Mouse (Mus musculus): ENCODE data around the gene Ccr10. TPM values are rescaled to one million over a fixed set of nuclear protein-coding genes. Genes with fewer than 3 reads are reported as not detected.

Ccr10 gene
- total RNA-seq, 2 experiments from 2014 or later, result not detected

- intact Hi-C loops (cut with DNase I), result no loop called here
- DNase-seq, result peak; percentile 78
These were observed 1.4 kb downstream of the Ccr10 start for GRCm38 (mm10) chr11:101173631-101174388.

DNA sequence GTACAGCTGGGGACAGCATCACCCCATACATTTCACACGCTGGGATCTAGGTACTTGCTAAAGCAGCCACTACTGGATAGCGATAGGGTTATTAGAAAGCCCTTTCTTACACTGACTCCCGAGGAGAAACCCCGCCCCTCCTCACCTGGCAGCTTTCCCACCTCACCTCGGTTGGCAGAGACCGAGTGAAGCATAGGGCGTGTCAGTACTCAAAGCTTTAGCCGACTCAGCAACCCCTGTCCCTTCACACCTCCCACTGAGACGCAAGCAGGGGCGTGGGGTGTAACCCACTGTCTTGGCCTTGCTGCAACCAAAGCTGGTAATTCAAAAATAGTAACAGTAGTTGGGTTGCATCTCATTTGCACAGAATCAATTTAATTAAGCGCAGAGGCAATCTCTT is 2.1 kb downstream of the Ccr10 start:
- intact Hi-C loops (cut with DNase I), result no loop called here
- no peak for DNase-seq

- intact Hi-C loops (cut with DNase I), result no loop called here
These were observed 2.8 kb downstream of the Ccr10 start for GRCm38 (mm10) chr11:101172434-101172815.

GRCm38 (mm10) chr11:101171721-101172433 is 3.4 kb downstream of the Ccr10 start:
- intact Hi-C loops (cut with DNase I), result no loop called here
- peak; percentile 78 for DNase-seq

More at GRCm38 (mm10) chr11:101172434-101172815, 2.8 kb downstream of the Ccr10 start:
- no peak for DNase-seq

DNA sequence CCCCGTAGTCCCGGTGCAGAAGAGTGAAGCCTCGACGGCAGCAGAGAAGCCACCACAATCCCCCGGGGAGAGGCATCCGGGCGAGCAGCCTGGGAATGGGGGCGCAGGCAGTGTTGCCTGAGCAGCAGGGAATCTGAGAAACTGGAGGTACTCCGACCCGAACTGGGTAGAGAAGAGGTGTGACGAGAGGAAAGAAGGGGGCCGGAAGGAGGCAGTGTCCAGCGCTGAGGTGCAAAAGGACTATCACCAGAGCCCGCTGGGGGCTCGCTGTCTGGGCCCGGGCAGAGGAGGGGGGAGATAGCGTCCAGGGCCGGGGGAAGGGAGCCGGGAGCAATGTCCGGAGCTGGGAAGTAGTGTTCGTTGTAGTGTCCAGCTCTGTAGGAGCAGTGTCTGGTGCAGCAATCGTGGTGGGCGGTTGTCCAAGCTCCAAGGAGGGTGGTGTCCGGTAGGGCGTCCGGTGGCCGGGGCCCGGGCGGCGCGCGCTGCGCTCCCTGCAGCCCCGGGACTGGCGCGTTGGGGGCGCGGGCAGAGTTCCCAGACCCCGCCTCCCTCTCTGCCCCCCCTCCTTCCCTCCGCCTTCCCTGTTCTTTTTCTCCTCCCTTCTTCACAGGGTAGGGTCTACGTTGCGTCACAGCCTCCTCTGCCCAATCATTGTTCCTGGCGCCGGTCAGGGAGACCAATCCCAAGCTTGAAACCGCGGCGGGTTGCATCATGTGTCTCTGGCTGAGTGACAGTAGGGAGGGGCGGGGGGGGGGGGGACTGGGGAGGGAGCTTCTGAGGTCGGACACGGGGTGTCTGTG is 4.2 kb downstream of the Ccr10 start, which contains the start of gene Plekhh3:
Gene Plekhh3, minus strand, starts transcription at position 541 of the 800 bp plus-strand sequence.
- intact Hi-C loops (cut with DNase I), result no loop called here

DNA sequence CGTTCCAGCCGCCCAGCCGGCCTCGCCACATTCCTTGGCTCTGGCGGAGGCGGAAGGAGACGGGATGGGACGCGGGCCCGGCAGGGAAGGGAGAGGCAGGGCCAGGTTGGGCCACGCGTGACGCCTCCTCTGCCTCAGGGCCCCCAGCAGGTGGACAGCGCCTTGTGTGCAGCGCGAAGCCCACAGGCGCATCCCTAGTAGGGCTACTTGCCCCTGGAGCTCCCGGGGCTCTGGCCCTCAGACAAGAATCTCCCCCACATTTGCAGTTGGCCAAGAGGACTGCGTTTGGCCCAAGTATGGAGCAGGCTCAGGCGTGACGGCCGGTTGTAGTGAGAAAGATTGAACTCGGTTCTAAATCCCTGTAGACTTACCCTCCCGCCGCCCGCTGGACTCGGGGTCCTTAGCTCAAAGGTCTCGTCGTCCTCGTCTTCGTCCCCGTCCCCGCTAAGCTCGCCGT is 4.9 kb downstream of the Ccr10 start, which contains the start of gene Cntnap1:
Gene Cntnap1, plus strand, starts transcription at position 170 of the 457 bp plus-strand sequence.
- peak; percentile 49 for DNase-seq
- intact Hi-C loops (cut with DNase I), result no loop called here

More for the DNA sequence above, 4.2 kb downstream of the Ccr10 start, which contains the start of gene Plekhh3:
- peak; percentile 97 for DNase-seq

DNA sequence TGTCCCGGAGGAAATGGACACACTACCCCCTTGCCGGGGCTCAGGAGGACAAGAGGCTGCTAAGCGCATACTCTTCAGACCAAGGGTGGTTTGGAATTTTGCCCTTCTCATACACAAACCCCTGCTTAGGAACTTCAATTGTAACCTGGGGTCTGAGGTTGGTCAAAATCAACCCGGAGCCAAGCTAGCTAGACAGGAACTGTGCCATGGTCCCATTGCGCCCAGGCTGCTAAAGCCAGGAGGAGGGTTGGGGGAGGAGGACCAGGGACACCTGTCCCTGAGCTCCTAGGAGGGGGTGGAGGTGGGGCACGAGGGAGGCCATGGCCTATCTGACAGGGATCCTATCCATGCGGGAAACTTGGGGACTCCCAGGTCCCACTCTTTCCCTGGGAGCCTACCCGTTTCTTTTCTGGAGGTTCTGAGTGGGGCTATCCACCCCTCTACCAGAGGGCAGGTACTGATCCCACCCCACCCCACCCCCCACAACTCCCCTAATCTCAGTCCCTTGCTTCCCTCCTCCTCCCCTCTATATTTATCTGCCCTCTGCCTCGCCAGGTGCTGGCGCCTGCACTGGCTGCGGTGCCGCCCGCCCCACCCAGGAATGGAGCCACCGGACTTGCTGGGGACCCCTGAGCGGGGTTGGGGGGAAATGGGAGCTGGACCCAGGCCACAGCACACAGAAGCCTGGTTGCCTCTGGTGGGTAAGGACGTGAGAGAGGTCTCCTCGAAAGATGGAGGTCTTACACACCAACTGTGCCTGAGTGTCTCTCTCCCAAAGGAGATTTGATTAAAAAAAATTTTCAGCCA is 5.7 kb downstream of the Ccr10 start:
- intact Hi-C loops (cut with DNase I), result no loop called here
- no peak for DNase-seq

DNA sequence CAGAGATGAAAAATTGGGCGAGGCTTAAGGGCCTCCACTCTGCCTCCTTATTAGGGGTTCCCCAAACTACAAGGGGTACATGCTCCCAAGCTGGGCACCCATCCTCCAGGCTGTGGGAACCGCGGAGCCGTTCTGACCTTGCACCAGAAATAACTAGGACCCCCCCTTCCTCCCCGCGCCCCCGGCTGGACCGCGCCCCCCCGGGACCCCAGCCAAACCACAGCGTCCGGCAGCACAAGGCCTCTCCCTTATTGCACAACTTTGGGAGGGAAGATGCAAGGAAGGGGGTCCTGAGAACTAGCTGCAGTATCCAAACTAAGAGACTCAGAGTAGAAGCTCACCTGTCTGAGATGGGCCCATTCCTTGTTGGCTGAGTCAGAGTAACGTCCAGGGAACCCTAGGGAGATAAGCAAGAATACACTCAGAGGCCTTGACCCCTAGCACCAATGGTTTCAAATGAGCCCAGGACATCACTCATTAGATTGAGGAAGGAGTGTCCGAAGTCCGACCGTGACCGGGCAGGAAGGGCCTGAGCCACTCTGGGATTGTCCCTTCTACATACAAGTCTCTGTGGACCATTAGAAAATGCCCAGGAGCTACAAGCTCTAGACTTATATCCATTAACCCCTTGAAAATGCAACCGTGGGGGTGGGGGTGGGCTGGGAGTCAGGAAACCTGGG is 6.8 kb downstream of the Ccr10 start:
- no peak for DNase-seq

GRCm38 (mm10) chr11:101167963-101168300 is 7.3 kb downstream of the Ccr10 start:
- intact Hi-C loops (cut with DNase I), result no loop called here
- no peak for DNase-seq

More for the DNA sequence above, 6.8 kb downstream of the Ccr10 start:
- intact Hi-C loops (cut with DNase I), result no loop called here

DNA sequence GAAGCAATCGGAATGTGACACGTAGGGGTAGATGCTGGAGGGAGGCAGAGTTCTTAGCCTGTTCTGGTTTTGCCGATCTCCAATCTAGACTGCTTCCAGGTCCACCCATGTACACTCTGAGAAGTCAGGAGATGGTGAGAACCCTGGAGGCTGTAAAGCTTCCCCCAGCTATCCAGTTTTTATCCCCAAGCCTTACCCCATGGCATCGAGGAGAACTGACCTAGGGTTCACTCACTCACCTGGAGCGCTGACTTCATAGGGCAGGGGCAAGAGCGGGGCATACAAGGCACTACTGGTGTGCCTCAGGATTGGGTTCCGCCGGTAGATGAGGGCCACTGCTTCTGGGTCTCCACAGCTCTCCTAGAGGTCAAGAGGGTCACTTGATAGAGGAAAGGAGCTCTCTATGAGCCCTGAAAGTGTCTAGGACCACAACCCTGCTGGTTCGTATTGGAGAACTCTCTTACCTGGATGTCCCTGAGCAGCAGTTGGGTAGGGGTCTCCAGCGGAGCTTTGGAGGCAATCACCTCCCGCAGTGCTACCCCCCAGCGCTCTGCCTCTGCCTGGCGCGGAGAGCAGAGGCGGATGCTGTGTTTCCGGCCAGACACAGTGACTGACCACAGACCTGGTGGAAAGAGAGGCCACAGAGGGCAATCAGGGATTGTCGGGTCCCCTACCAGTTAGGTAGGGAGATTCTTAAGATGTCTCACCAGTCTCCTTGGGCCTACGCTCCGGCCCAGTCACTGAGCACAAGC is 7.9 kb downstream of the Ccr10 start:
- DNase-seq, result no peak
- intact Hi-C loops (cut with DNase I), result no loop called here

GRCm38 (mm10) chr11:101166357-101166756 is 8.9 kb downstream of the Ccr10 start:
- DNase-seq, result no peak
- intact Hi-C loops (cut with DNase I), result no loop called here

GRCm38 (mm10) chr11:101164677-101165580 is 10.3 kb downstream of the Ccr10 start:
- intact Hi-C loops (cut with DNase I), result no loop called here
- no peak for DNase-seq

GRCm38 (mm10) chr11:101164351-101164665 is 10.9 kb downstream of the Ccr10 start:
- DNase-seq, result no peak
- intact Hi-C loops (cut with DNase I), result no loop called here

DNA sequence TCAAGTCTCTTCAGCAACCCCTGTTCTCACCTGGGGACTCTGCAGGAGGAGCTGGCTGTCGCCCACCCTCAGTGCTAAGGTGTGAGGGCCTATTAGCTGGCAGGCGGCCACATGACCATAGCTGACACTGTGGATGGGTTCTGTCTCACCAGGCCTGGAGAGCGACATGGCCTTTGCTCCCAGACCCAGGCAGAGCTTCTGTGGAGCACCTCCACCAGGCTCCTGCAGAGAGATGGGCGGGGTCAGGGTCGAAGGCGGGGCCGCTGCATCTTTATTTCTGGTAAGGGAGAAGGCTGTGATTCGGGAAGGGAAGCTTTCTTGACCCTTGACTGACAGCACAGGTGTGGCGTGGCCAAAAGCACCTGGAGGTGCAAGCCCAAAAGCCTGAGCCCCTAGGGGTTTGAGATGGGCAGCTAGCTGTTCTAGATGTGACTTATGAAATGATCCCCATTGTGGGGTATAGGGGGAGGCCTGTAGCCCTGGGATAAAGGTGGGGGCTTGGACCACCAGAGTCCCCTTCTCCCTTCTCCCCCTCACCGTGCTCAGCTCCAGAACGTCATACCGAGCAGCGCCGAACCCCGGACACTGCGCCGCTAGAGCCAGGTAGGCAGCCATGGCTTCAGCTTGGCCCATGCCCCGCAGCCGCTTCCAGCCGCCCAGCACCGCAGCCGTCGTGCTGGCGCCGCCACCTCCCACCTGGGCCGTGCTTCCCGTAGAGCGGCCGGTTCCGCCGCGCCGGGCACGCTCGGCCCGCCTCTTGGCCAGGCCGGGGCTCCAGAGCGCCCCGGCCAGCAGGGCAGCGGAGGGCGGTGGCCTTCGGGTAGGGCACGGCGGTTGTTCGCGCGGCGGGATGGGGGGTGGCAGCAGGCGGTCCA is 11.5 kb downstream of the Ccr10 start:
- intact Hi-C loops (cut with DNase I), result no loop called here
- DNase-seq, result no peak

DNA sequence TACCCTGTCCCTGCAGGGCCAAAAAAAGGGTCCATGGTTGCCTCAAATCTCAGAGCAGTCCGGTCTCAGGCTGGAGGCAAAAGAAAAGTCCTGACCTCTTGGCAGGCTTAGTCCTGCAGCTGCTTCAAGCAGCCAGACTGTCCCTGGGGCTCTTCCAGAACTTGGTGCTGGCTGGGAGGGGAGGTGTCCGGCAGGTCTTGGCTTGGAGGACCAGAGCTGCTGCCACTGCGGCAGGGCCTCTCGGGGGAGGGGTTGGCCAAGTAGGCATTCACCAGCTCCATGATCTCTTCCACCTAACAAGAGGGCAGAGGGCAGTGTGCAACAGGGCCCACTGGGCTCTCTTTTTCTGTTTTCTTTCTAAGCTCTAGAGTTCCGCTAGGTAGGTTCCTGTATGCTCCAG is 12.5 kb downstream of the Ccr10 start:
- DNase-seq, result peak; percentile 57
- intact Hi-C loops (cut with DNase I), result no loop called here

DNA sequence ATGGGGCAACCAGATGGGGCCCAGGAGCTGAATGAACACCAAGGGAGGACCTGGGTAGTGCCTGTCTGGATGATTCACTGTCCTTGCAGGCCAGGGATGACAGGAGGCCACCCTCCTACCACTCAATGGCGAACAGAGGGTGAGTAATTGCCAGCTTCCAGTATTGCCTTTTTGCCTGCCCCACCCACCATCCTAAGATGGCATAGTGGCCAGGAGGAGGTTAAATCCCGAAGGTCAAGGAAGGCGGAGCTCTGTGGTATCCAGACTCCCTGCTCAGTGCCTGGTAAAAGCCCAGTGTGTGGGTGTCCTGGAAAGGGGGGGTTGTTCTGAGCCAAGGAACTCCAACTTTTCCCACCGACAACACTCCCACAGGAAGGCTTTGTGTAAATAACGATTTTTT is 12.9 kb downstream of the Ccr10 start:
- intact Hi-C loops (cut with DNase I), result no loop called here
- no peak for DNase-seq

- no peak for DNase-seq
- intact Hi-C loops (cut with DNase I), result no loop called here
These were observed 13.7 kb downstream of the Ccr10 start for GRCm38 (mm10) chr11:101161551-101161950.

Measured in left cerebral cortex, postnatal 4 days (tissue).